Mouse (Mus musculus) neural tube, embryonic 11.5 days (tissue): Measurements from ENCODE around the gene Evl. TPM values are rescaled to one million over a fixed set of nuclear protein-coding genes. Genes with fewer than 3 reads are reported as not detected.

Source experiments
- ATAC-seq: fragments of 200-750 bp; cut with Nextera tagmentation; 2 replicates; pipeline ENCODE4 v1.8.0; 2017; ENCODE audit warnings: moderate number of reproducible peaks, mild to moderate bottlenecking, moderate TSS enrichment, moderate library complexity; ENCODE audit not compliant: insufficient read depth, low FRiP score, low TSS enrichment
- DNase-seq: peaks from one replicate; pipeline ENCODE4 v3.0.0-alpha.2; 2015; ENCODE audit warnings: low spot score
- H3K27ac ChIP-seq: fragments of 300-500 bp; sonication (generic); 2 replicates; pipeline ENCODE4 v1.5.1; 2014; ENCODE audit warnings: low read depth, mild to moderate bottlenecking, low read length
- H3K27me3 ChIP-seq: fragments of 300-500 bp; sonication (generic); 2 replicates; pipeline ENCODE4 v1.6.1; 2014; ENCODE audit warnings: mild to moderate bottlenecking, low read length, mixed read lengths; ENCODE audit not compliant: control insufficient read depth, insufficient read depth
- H3K36me3 ChIP-seq: fragments of 300-500 bp; sonication (generic); 2 replicates; pipeline ENCODE4 v1.6.1; 2014; ENCODE audit warnings: mild to moderate bottlenecking, low read length, moderate library complexity, mixed read lengths; ENCODE audit not compliant: control insufficient read depth, insufficient read depth
- H3K4me1 ChIP-seq: fragments of 300-500 bp; sonication (generic); 2 replicates; pipeline ENCODE4 v1.6.1; 2014; ENCODE audit warnings: low read length, mixed read lengths; ENCODE audit not compliant: control insufficient read depth, insufficient read depth
- H3K4me2 ChIP-seq: fragments of 300-500 bp; sonication (generic); 2 replicates; pipeline ENCODE4 v1.6.1; 2014; ENCODE audit warnings: low read depth, mild to moderate bottlenecking, moderate library complexity
- H3K4me3 ChIP-seq: fragments of 300-500 bp; sonication (generic); 2 replicates; pipeline ENCODE4 v1.5.1; 2014; ENCODE audit warnings: low read depth, low read length
- H3K9ac ChIP-seq: fragments of 300-500 bp; sonication (generic); 2 replicates; pipeline ENCODE4 v1.6.1; 2014; ENCODE audit warnings: mild to moderate bottlenecking, low read length
- H3K9me3 ChIP-seq: fragments of 300-500 bp; sonication (generic); 2 replicates; pipeline ENCODE4 v1.6.1; 2016; ENCODE audit warnings: low read length; ENCODE audit not compliant: control insufficient read depth
- WGBS: fragments of 180-500 bp; shearing (Covaris S2); extraction: QIAGEN DNeasy Blood & Tissue Kit; methylation state at CpG from one replicate; pipeline ENCODE4 v1.1.7; 2014; 5-methylcytosine and 5-hydroxymethylcytosine counted together
- polyA plus RNA-seq: library from polyadenylated mRNA; unstranded; fragments of >200 nt; fragmentation: Nextera tagmentation; extraction: Ambion mirVana; gene quantifications from 2 replicates; pipeline ENCODE4 v1.2.1, GENCODE M21; 2014

Gene Evl
- polyA plus RNA-seq, 1 experiment from 2014 or later: 123 TPM

DNA sequence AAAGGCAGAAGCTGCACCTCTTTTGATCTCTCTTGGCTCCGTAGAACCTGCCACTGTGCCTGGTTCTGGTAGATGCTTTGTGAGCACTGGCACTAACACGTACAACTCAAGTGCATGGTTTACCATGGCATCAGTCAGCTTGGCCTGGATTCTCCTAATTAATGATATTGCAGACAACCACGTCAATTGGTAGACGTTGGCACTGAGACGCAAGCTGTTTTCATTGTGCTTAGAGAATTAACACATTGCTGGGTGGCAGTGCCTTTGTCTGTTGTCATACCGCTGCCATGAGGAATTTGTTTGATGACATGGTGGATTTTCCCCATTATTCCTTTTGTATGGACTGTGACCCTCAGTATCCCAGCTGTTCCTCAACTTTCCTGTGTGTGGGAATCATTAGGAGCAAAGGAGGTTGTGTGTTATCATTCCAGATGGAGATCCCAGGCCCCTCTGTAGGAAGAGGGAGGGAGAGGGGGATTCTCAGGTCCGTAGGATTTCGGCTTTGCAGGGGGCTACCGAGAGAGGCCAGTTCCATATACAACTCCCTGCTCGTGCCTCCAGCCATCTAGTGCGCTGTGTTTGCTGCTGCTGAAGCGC lies 10.5 kb downstream of the Evl start:
- no peaks in the 10 kb centered on the region for H3K27me3 ChIP-seq
- WGBS: 41% methylated on average over 12 of the region's 12 CpGs
- peak overlapping the region; percentile 44; the same call in 1 of the 2 replicates for H3K27ac ChIP-seq
- H3K4me3 ChIP-seq: no peak overlapping the region
- H3K9ac ChIP-seq: no peak overlapping the region; the same call in 1 of the 2 replicates
- H3K4me1 ChIP-seq: peaks cover 11% of the 10 kb centered on the region
- H3K9me3 ChIP-seq: no peaks in the 10 kb centered on the region
- DNase-seq (peak; percentile 55), ATAC-seq (peak; percentile 69)
- H3K36me3 ChIP-seq: no peaks in the 10 kb centered on the region
- no peak overlapping the region for H3K4me2 ChIP-seq

DNA sequence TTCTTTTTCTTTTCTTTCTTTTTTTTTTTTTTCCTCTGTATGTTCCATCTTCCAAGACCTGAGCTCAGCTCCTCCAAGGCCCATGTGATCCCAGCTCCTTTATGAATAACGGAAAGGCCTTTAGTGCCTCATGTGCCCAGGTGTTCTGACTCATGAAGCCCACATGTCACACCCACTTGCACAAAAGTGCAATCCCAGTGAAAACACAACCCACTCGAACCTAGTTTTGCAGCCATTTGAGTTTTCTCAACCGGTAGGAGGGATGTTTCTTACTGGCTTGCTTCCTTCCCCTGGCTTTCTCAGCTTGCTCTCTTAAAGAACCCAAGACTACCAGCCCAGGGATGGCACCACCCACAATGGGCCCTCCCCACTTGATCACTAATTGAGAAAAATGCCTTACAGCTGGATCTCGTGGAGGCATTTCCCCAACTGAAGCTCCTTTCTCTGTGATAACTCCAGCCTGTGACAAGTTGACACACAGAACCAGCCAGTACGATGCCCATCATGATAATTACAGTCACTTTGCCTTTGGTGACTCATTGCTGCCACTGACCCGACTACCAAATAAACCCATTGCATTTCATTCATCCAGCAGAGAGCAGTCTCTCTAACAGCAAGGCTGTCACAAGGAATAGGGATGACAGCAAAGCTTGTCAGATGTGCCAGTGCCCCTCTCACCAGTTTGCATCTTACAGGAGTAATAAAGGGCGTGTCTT lies 24.8 kb downstream of the Evl start:
- Histone ChIP-seq H3K4me3 (no peak overlapping the region), H3K27me3 (no peaks in the 10 kb centered on the region), H3K9ac (no peak overlapping the region), H3K4me2 (no peak overlapping the region), H3K9me3 (no peaks in the 10 kb centered on the region), H3K36me3 (no peaks in the 10 kb centered on the region), H3K27ac (no peak overlapping the region), H3K4me1 (no peaks in the 10 kb centered on the region)
- DNase-seq: no peak
- no peak for ATAC-seq
- 81% methylated on average over 7 of the region's 7 CpGs for WGBS

DNA sequence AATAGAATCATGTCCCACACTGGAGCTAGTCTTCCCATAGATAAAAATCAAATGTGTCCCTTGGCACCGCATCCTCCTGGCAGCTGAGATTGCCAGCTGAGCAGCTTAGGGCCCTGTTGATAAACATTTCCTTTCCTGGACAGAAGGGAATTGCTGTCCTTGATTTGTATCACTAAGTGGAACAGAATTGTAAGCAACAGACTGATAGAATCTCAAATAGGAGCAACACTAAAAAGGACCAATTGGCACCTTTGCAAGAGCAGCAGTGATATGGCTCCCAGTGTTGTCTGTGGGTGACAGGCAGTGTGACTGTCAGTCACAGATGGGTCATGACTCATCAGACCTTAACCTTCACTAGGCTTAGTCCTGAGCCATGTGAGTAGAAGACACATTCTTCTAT lies 29.3 kb downstream of the Evl start:
- H3K36me3 ChIP-seq: no peaks in the 10 kb centered on the region; the same call in 1 of the 2 replicates
- H3K27me3 ChIP-seq: no peaks in the 10 kb centered on the region
- ATAC-seq: no peak
- H3K4me3 ChIP-seq: no peak overlapping the region
- H3K4me2 ChIP-seq: no peak overlapping the region
- H3K9me3 ChIP-seq: no peaks in the 10 kb centered on the region
- H3K27ac ChIP-seq: no peak overlapping the region
- H3K9ac ChIP-seq: no peak overlapping the region
- WGBS: 100% methylated on average over 1 of the region's 1 CpGs
- no peak for DNase-seq
- no peaks in the 10 kb centered on the region for H3K4me1 ChIP-seq

DNA sequence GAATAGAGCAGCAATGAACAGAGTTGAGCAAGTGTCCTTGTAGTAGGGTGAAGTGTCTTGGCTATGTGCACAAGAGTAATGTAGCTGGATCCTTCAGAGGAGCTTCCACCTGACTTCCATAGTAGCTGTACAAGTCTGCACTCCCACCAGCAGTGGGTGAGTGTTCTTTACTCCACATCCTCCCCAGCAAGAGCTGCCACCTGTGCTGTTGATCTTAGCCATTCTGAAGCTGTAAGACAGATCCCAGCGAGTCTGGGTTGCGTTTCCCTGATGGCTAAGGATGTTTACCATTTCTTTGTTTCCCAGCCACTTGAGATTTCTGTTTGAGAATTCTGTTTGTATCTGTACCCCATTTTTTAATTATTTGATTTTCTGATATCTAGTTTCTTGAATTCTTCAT lies 35.6 kb downstream of the Evl start:
- Histone ChIP-seq H3K4me2 (no peak overlapping the region), H3K27ac (no peak overlapping the region), H3K36me3 (no peaks in the 10 kb centered on the region; the same call in 1 of the 2 replicates), H3K9ac (no peak overlapping the region), H3K9me3 (no peaks in the 10 kb centered on the region), H3K4me1 (no peaks in the 10 kb centered on the region), H3K4me3 (no peak overlapping the region), H3K27me3 (no peaks in the 10 kb centered on the region)
- ATAC-seq (no peak), DNase-seq (no peak)
- 90% methylated on average over 2 of the region's 2 CpGs for WGBS

DNA sequence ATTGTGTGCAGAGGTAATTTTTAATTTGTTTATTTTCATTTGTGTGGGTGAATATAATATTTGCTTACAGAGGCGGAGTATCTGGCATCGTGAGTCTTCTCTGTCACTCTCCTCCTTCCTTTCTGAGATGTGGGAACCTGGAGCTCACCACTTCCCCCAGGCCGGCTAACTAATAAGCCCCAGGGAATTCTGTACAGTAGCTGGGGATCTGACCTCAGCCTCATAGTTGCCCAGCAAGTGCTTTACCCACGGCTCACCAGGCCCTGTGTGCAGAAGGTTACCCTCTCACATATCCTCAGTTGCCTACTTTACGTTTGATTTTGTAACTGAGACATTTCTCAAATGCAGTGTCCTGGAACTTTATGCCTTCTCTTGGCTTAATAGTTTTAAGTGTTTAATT lies 37.1 kb downstream of the Evl start:
- Histone ChIP-seq H3K27me3 (no peaks in the 10 kb centered on the region), H3K27ac (no peak overlapping the region), H3K9me3 (no peaks in the 10 kb centered on the region), H3K9ac (no peak overlapping the region), H3K4me2 (no peak overlapping the region), H3K4me1 (no peaks in the 10 kb centered on the region), H3K4me3 (no peak overlapping the region), H3K36me3 (no peaks in the 10 kb centered on the region; the same call in 1 of the 2 replicates)
- ATAC-seq: no peak
- DNase-seq: no peak
- 77% methylated on average over 5 of the region's 5 CpGs for WGBS

DNA sequence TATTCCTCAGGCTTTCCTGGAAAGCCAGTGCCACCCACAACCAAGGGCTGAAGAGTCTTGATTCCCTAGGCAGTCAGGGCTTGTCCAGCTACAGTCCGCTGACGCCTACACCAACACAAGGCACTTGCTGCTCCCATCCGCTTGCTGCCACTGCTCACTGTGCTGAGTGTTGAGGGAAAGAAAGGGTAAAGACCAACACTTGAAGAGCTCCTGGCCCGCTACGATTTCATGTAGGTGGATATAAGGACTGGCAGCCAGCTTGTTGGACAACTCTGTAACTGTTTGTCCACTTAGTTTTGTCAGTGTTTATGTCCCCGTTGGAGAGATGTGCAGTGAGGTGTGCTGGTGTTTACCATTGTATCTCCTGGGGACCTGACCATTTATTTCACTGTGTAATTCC lies 38.3 kb downstream of the Evl start:
- ATAC-seq (no peak), DNase-seq (no peak)
- Histone ChIP-seq H3K36me3 (no peaks in the 10 kb centered on the region; the same call in 1 of the 2 replicates), H3K9me3 (no peaks in the 10 kb centered on the region), H3K9ac (no peak overlapping the region; the same call in 1 of the 2 replicates), H3K27ac (no peak overlapping the region), H3K4me3 (no peak overlapping the region), H3K4me2 (no peak overlapping the region), H3K27me3 (no peaks in the 10 kb centered on the region), H3K4me1 (no peaks in the 10 kb centered on the region)
- WGBS: 94% methylated on average over 6 of the region's 6 CpGs

DNA sequence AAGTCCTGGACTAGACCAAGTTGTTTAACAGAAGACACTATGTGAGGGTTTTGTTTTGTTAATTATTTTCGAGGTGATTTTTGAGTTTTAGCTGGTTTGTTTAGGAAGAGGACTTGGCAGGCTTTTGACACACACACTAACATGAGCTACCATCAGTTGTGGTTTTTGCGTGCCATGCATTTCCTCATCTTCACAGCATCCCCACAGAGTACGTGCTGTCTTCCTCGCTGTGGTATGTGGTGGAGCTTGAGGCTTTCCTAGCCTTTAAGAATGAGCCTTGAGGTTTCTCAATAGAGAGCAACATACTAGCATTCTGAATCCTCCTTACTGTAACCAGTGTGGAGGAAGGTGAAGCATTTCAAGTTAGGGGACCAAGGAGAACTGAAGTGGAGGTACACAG lies 46.3 kb downstream of the Evl start:
- ATAC-seq (no peak), DNase-seq (no peak)
- Histone ChIP-seq H3K27me3 (no peaks in the 10 kb centered on the region), H3K9me3 (no peaks in the 10 kb centered on the region), H3K4me1 (peaks cover 7% of the 10 kb centered on the region; the same call in 1 of the 2 replicates), H3K36me3 (no peaks in the 10 kb centered on the region; the same call in 1 of the 2 replicates), H3K27ac (no peak overlapping the region), H3K9ac (no peak overlapping the region), H3K4me2 (no peak overlapping the region), H3K4me3 (no peak overlapping the region)
- WGBS: 89% methylated on average over 4 of the region's 4 CpGs

DNA sequence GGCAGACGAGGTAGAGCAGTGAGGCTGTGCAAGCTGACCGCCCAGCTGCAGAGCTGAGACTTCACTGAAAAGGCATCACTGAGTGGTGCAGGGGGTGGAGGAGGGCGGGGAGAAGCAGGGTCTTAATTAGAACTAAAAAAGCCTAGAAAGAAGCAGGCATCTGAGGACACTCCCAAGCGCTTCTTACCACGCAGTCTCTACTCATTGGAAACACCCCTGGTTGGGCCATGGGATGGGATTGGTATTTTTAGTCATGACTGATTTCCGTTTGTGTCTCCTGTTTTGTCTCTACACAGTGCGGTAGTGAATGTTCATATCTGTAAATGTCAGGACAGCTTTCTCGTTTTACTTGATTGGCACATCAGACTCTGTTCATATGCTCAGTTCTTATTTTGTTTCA lies 46.8 kb downstream of the Evl start:
- H3K27ac ChIP-seq: no peak overlapping the region
- DNase-seq (no peak), ATAC-seq (no peak)
- 82% methylated on average over 8 of the region's 8 CpGs for WGBS
- H3K27me3 ChIP-seq: no peaks in the 10 kb centered on the region
- no peak overlapping the region for H3K9ac ChIP-seq
- H3K36me3 ChIP-seq: no peaks in the 10 kb centered on the region; the same call in 1 of the 2 replicates
- peaks cover 9% of the 10 kb centered on the region; the same call in 1 of the 2 replicates for H3K4me1 ChIP-seq
- H3K4me2 ChIP-seq: no peak overlapping the region
- no peak overlapping the region for H3K4me3 ChIP-seq
- H3K9me3 ChIP-seq: no peaks in the 10 kb centered on the region

DNA sequence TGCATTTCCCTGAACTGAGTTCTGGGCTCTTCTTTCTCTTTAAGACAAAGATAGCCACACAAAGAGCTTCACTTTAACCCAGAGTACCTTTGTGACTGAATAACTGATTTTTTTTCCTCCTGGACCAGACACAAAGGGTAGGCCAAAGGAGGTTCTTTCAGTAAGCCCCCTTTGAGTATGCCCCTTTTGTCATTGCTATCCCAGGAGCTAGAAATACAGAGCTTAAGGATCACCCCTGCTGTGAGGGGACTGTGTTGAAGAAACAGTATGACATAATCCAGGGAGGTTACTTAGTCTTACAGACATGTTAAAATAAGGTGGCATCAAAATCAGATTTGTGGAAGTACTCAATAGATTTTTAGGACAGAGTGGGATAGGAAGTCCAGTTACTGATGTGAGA lies 50.0 kb downstream of the Evl start:
- no peak for DNase-seq
- H3K4me1 ChIP-seq: peaks cover 9% of the 10 kb centered on the region; the same call in 1 of the 2 replicates
- no peak overlapping the region for H3K9ac ChIP-seq
- no peak for ATAC-seq
- H3K36me3 ChIP-seq: no peaks in the 10 kb centered on the region
- H3K27ac ChIP-seq: no peak overlapping the region
- H3K4me3 ChIP-seq: no peak overlapping the region
- no peaks in the 10 kb centered on the region for H3K9me3 ChIP-seq
- no peaks in the 10 kb centered on the region for H3K27me3 ChIP-seq
- H3K4me2 ChIP-seq: no peak overlapping the region
